Comparison of ENCODE assay signal across 8 mouse cellular contexts in genomic region chr3:83993089-83993516, GRCm38 (mm10). TPM values are rescaled to one million over a fixed set of nuclear protein-coding genes. Genes with fewer than 3 reads are reported as not detected.
DNase-seq lines count a peak whose midpoint lies in the region; ATAC-seq and TF ChIP-seq lines count a peak whose summit lies in the region.

No protein-coding gene starts in this region.

- 0 out of 2 replicates have a peak overlapping the region, but pooled peaks have one; percentile 8 for H3K27ac ChIP-seq in embryonic facial prominence, embryonic 10.5 days (replicated peaks)
- H3K27ac ChIP-seq in heart, embryonic 14.5 days (replicated peaks in 1 of 2; ENCODE audit: control insufficient read depth in 1 of 2, insufficient read depth in 1 of 2, low read depth in 2 of 2, low read length in 2 of 2), result peak overlapping the region; percentile 65 to 91
- H3K27ac ChIP-seq in layer of hippocampus, adult 2 months, result no peak overlapping the region
- 0 out of 2 replicates have a peak overlapping the region, but pooled peaks have one; percentile 21 for H3K27ac ChIP-seq in midbrain, embryonic 16.5 days (ENCODE audit: low read length)

- 0 out of 2 replicates have a peak overlapping the region, but pooled peaks have one; percentile 6 for H3K4me2 ChIP-seq in heart, embryonic 14.5 days (ENCODE audit: low read length)
- no peak overlapping the region for H3K4me2 ChIP-seq in midbrain, embryonic 16.5 days (ENCODE audit: low read length)

- no peak overlapping the region for H3K4me3 ChIP-seq in embryonic facial prominence, embryonic 10.5 days
- H3K4me3 ChIP-seq in heart, embryonic 14.5 days (ENCODE audit: control insufficient read depth in 1 of 2, insufficient read depth in 1 of 2, low read depth in 1 of 2, low read length in 2 of 2), result no peak overlapping the region
- no peak overlapping the region for H3K4me3 ChIP-seq in layer of hippocampus, adult 2 months
- no peak overlapping the region for H3K4me3 ChIP-seq in midbrain, embryonic 16.5 days (ENCODE audit: low read depth, low read length)

- H3K4me1 ChIP-seq in embryonic facial prominence, embryonic 10.5 days, result peaks cover 88% of the 10 kb centered on the region
- H3K4me1 ChIP-seq in heart, embryonic 14.5 days (ENCODE audit: control insufficient read depth in 2 of 2, insufficient read depth in 2 of 2, low read length in 2 of 2), result peaks cover 43 to 60% of the 10 kb centered on the region in 2 experiments
- peaks cover 39% of the 10 kb centered on the region for H3K4me1 ChIP-seq in midbrain, embryonic 16.5 days (ENCODE audit: control insufficient read depth, insufficient read depth, low read length)

- TF ChIP-seq CTCF in layer of hippocampus, adult 2 months (conservative IDR thresholded peaks at IDR 0.05), result peak; percentile 59

- ATAC-seq in heart, embryonic 14.5 days (ENCODE audit: insufficient number of reproducible peaks, insufficient read depth, low FRiP score, low read depth), result peak; percentile 74
- ATAC-seq in midbrain, embryonic 16.5 days, result peak; percentile 46; the same call in 1 of the 2 replicates
- no peak for ATAC-seq in erythroblast, adult 5-6 weeks (replicated peaks; ENCODE audit: low FRiP score, poor library complexity, severe bottlenecking)

- H3K36me3 ChIP-seq in embryonic facial prominence, embryonic 10.5 days (replicated peaks), result peaks cover 17% of the 10 kb centered on the region
- no peaks in the 10 kb centered on the region for H3K36me3 ChIP-seq in heart, embryonic 14.5 days (ENCODE audit: control insufficient read depth, insufficient read depth, low read length)
- no peaks in the 10 kb centered on the region for H3K36me3 ChIP-seq in midbrain, embryonic 16.5 days (ENCODE audit: control insufficient read depth, insufficient read depth, low read length)

- WGBS in embryonic facial prominence, embryonic 10.5 days, result 84% methylated on average over 8 of the region's 8 CpGs
- WGBS in heart, embryonic 14.5 days, result 25% methylated on average over 8 of the region's 8 CpGs
- 61% methylated on average over 8 of the region's 8 CpGs for WGBS in midbrain, embryonic 16.5 days

- H3K9me3 ChIP-seq in embryonic facial prominence, embryonic 10.5 days, result no peaks in the 10 kb centered on the region
- H3K9me3 ChIP-seq in heart, embryonic 14.5 days (ENCODE audit: control insufficient read depth, low read length), result no peaks in the 10 kb centered on the region
- H3K9me3 ChIP-seq in midbrain, embryonic 16.5 days (replicated peaks; ENCODE audit: control insufficient read depth, low read length, poor library complexity, severe bottlenecking), result no peaks in the 10 kb centered on the region

- H3K9ac ChIP-seq in heart, embryonic 14.5 days (ENCODE audit: low read length), result no peak overlapping the region
- no peak overlapping the region for H3K9ac ChIP-seq in midbrain, embryonic 16.5 days (ENCODE audit: low read depth, low read length)

- H3K27me3 ChIP-seq in embryonic facial prominence, embryonic 10.5 days (replicated peaks; ENCODE audit: low read depth, poor library complexity, severe bottlenecking), result no peaks in the 10 kb centered on the region
- H3K27me3 ChIP-seq in heart, embryonic 14.5 days (ENCODE audit: control insufficient read depth, insufficient read depth, low read length), result no peaks in the 10 kb centered on the region
- H3K27me3 ChIP-seq in midbrain, embryonic 16.5 days (ENCODE audit: control insufficient read depth, insufficient read depth, low read depth, low read length), result no peaks in the 10 kb centered on the region

- DNase-seq in layer of hippocampus, adult 11-12 months (ENCODE audit: low spot score), result peak; percentile 48
- DNase-seq in layer of hippocampus, adult 9-10 months (ENCODE audit: low spot score), result no peak
- peak; percentile 21 for DNase-seq in T-cell, adult 2 months (ENCODE audit: low spot score)
- no peak for DNase-seq in embryonic facial prominence, embryonic 10.5 days (ENCODE audit: low spot score)
- no peak for DNase-seq in layer of hippocampus, adult 2 months (ENCODE audit: low spot score in 2 of 2)

RNA-seq across cellular contexts. Expression of gene Tmem131l, which starts 46.9 kb away (rescaled TPM):
- polyA plus RNA-seq in embryonic facial prominence, embryonic 10.5 days (2016; fragmentation: Nextera tagmentation; extraction: Ambion mirVana), result 82.6 and 84.7 TPM in 2 replicates
- 30.6 and 33.0 TPM in 2 replicates for polyA plus RNA-seq in heart, embryonic 14.5 days (2014; fragmentation: Nextera tagmentation; extraction: Ambion mirVana)
- total RNA-seq in layer of hippocampus, adult 2 months (2021), result 10 to 100 TPM; 27.4 to 36.5 TPM
- 53.8 and 64.8 TPM in 2 replicates for polyA plus RNA-seq in midbrain, embryonic 16.5 days (2015; fragmentation: Nextera tagmentation; extraction: Ambion mirVana)
- 753 and 807 TPM in 2 replicates for total RNA-seq in erythroblast, adult 5-6 weeks (2015; ENCODE audit: low replicate concordance)
- 938 and 1,004 TPM in 2 replicates for total RNA-seq in erythroblast, adult 5-6 weeks (2017; ENCODE audit: low replicate concordance)

Comparison
In these comparisons a context has a peak if more than half of its experiments do, and no peak if none do; other contexts are left out.
1. DNase-seq: peak in layer of hippocampus, adult 11-12 months (single experiment) and T-cell, adult 2 months (single experiment); none in layer of hippocampus, adult 9-10 months (single experiment), embryonic facial prominence, embryonic 10.5 days (single experiment) and layer of hippocampus, adult 2 months (0 of 2).